Comparison of ENCODE assay signal across 9 mouse cellular contexts in genomic region chr5:72086518-72086917, GRCm38 (mm10).
DNase-seq lines count a peak whose midpoint lies in the region; ATAC-seq and TF ChIP-seq lines count a peak whose summit lies in the region.
"Had no signal": no experiment of that assay in that cellular context is flagged by ENCODE, and none has a peak within 500 bp of the region (broad histone marks: within the 10 kb centered on the region; RNA-seq: fewer than 3 reads in every experiment).

No protein-coding gene starts in this region.

- ATAC-seq in forebrain, embryonic 13.5 days = peak; percentile 33; the same call in 1 of the 2 replicates
- peak; percentile 41; the same call in 1 of the 2 replicates for ATAC-seq in neural tube, embryonic 12.5 days (ENCODE audit: low FRiP score, low read depth)
- no peak for ATAC-seq in neural tube, embryonic 15.5 days (ENCODE audit: low FRiP score)
- 0 out of 2 replicates have a peak, but pooled peaks have one; percentile 21 for ATAC-seq in hindbrain, postnatal 0 days
- ATAC-seq in stomach, embryonic 14.5 days (ENCODE audit: insufficient number of reproducible peaks, insufficient read depth, low FRiP score, low read depth) = peak; percentile 61; the same call in 1 of the 2 replicates
- no peak for ATAC-seq in cerebellum, adult (ENCODE audit: insufficient number of reproducible peaks, low FRiP score, low TSS enrichment)

- H3K27ac ChIP-seq in forebrain, embryonic 13.5 days = no peak overlapping the region
- H3K27ac ChIP-seq in forebrain, embryonic 10.5 days = no peak overlapping the region
- H3K27ac ChIP-seq in neural tube, embryonic 12.5 days = no peak overlapping the region
- no peak overlapping the region for H3K27ac ChIP-seq in neural tube, embryonic 15.5 days (replicated peaks)
- H3K27ac ChIP-seq in hindbrain, postnatal 0 days = no peak overlapping the region
- no peak overlapping the region for H3K27ac ChIP-seq in stomach, embryonic 14.5 days (ENCODE audit: low read length)
- H3K27ac ChIP-seq: lung, embryonic 15.5 days had no signal

- H3K4me1 ChIP-seq in forebrain, embryonic 13.5 days = no peaks in the 10 kb centered on the region
- H3K4me1 ChIP-seq in forebrain, embryonic 10.5 days = no peaks in the 10 kb centered on the region
- H3K4me1 ChIP-seq in neural tube, embryonic 12.5 days = no peaks in the 10 kb centered on the region
- H3K4me1 ChIP-seq in neural tube, embryonic 15.5 days = no peaks in the 10 kb centered on the region
- H3K4me1 ChIP-seq in hindbrain, postnatal 0 days (ENCODE audit: insufficient read depth, low read length) = no peaks in the 10 kb centered on the region
- no peaks in the 10 kb centered on the region for H3K4me1 ChIP-seq in stomach, embryonic 14.5 days (ENCODE audit: control insufficient read depth, insufficient read depth, low read length)
- H3K4me1 ChIP-seq: lung, embryonic 15.5 days had no signal

- no peaks in the 10 kb centered on the region for H3K27me3 ChIP-seq in forebrain, embryonic 13.5 days
- no peaks in the 10 kb centered on the region for H3K27me3 ChIP-seq in forebrain, embryonic 10.5 days (ENCODE audit: poor library complexity, severe bottlenecking)
- H3K27me3 ChIP-seq in neural tube, embryonic 12.5 days (replicated peaks) = no peaks in the 10 kb centered on the region
- no peaks in the 10 kb centered on the region for H3K27me3 ChIP-seq in neural tube, embryonic 15.5 days (replicated peaks)
- no peaks in the 10 kb centered on the region for H3K27me3 ChIP-seq in hindbrain, postnatal 0 days (ENCODE audit: insufficient read depth, low read length)
- no peaks in the 10 kb centered on the region for H3K27me3 ChIP-seq in stomach, embryonic 14.5 days (ENCODE audit: control insufficient read depth, insufficient read depth, low read length)
- H3K27me3 ChIP-seq: lung, embryonic 15.5 days had no signal

- 83% methylated on average over 1 of the region's 1 CpGs for WGBS in forebrain, embryonic 13.5 days
- WGBS in forebrain, embryonic 10.5 days = 71% methylated on average over 1 of the region's 1 CpGs
- 100% methylated on average over 1 of the region's 1 CpGs for WGBS in neural tube, embryonic 12.5 days
- WGBS in neural tube, embryonic 15.5 days = 95% methylated on average over 1 of the region's 1 CpGs
- 94% methylated on average over 1 of the region's 1 CpGs for WGBS in hindbrain, postnatal 0 days
- 75% methylated on average over 1 of the region's 1 CpGs for WGBS in stomach, embryonic 14.5 days

- H3K4me2 ChIP-seq in forebrain, embryonic 13.5 days = no peak overlapping the region
- no peak overlapping the region for H3K4me2 ChIP-seq in neural tube, embryonic 12.5 days (replicated peaks)
- no peak overlapping the region for H3K4me2 ChIP-seq in neural tube, embryonic 15.5 days
- H3K4me2 ChIP-seq in hindbrain, postnatal 0 days (ENCODE audit: low read depth, low read length) = no peak overlapping the region
- H3K4me2 ChIP-seq in stomach, embryonic 14.5 days (replicated peaks; ENCODE audit: low read depth, low read length) = no peak overlapping the region
- H3K4me2 ChIP-seq: lung, embryonic 15.5 days had no signal

- no peak overlapping the region for H3K9ac ChIP-seq in forebrain, embryonic 13.5 days
- H3K9ac ChIP-seq in neural tube, embryonic 12.5 days = no peak overlapping the region
- H3K9ac ChIP-seq in neural tube, embryonic 15.5 days (replicated peaks) = no peak overlapping the region
- no peak overlapping the region for H3K9ac ChIP-seq in hindbrain, postnatal 0 days (replicated peaks; ENCODE audit: low read length)
- no peak overlapping the region for H3K9ac ChIP-seq in stomach, embryonic 14.5 days (replicated peaks; ENCODE audit: low read depth, low read length)
- H3K9ac ChIP-seq: lung, embryonic 15.5 days had no signal

- H3K9me3 ChIP-seq in forebrain, embryonic 13.5 days (replicated peaks) = no peaks in the 10 kb centered on the region
- no peaks in the 10 kb centered on the region for H3K9me3 ChIP-seq in forebrain, embryonic 10.5 days
- H3K9me3 ChIP-seq in neural tube, embryonic 12.5 days = no peaks in the 10 kb centered on the region
- H3K9me3 ChIP-seq in neural tube, embryonic 15.5 days (replicated peaks) = no peaks in the 10 kb centered on the region
- H3K9me3 ChIP-seq in hindbrain, postnatal 0 days (ENCODE audit: low read length) = no peaks in the 10 kb centered on the region
- no peaks in the 10 kb centered on the region for H3K9me3 ChIP-seq in stomach, embryonic 14.5 days (ENCODE audit: control insufficient read depth, low read depth, low read length)
- H3K9me3 ChIP-seq: lung, embryonic 15.5 days had no signal

- no peaks in the 10 kb centered on the region for H3K36me3 ChIP-seq in forebrain, embryonic 13.5 days (ENCODE audit: poor library complexity, severe bottlenecking)
- no peaks in the 10 kb centered on the region for H3K36me3 ChIP-seq in forebrain, embryonic 10.5 days (replicated peaks)
- H3K36me3 ChIP-seq in neural tube, embryonic 12.5 days = no peaks in the 10 kb centered on the region
- H3K36me3 ChIP-seq in neural tube, embryonic 15.5 days = no peaks in the 10 kb centered on the region
- no peaks in the 10 kb centered on the region for H3K36me3 ChIP-seq in hindbrain, postnatal 0 days (ENCODE audit: insufficient read depth, low read length)
- no peaks in the 10 kb centered on the region for H3K36me3 ChIP-seq in stomach, embryonic 14.5 days (ENCODE audit: control insufficient read depth, insufficient read depth, low read length)
- H3K36me3 ChIP-seq: lung, embryonic 15.5 days had no signal

- no peak for DNase-seq in forebrain, embryonic 10.5 days (ENCODE audit: extremely low spot score, low spot score)
- no peak for DNase-seq in hindbrain, postnatal 0 days (ENCODE audit: low spot score)
- no peak for DNase-seq in lung, postnatal 4 days

- TF ChIP-seq CTCF in hindbrain, postnatal 0 days (IDR thresholded peaks at IDR 0.05; ENCODE audit: low read depth) = no peak

- H3K4me3 ChIP-seq in forebrain, embryonic 13.5 days = no peak overlapping the region
- H3K4me3 ChIP-seq in forebrain, embryonic 10.5 days = no peak overlapping the region
- no peak overlapping the region for H3K4me3 ChIP-seq in neural tube, embryonic 12.5 days
- H3K4me3 ChIP-seq in neural tube, embryonic 15.5 days (replicated peaks) = no peak overlapping the region
- no peak overlapping the region for H3K4me3 ChIP-seq in hindbrain, postnatal 0 days (ENCODE audit: low read length)
- no peak overlapping the region for H3K4me3 ChIP-seq in stomach, embryonic 14.5 days (ENCODE audit: low read depth, low read length)
- H3K4me3 ChIP-seq: lung, embryonic 15.5 days had no signal

Comparison
In these comparisons a context has a peak if more than half of its experiments do, and no peak if none do; other contexts are left out.
1. ATAC-seq: peak in forebrain, embryonic 13.5 days (single experiment), neural tube, embryonic 12.5 days (single experiment), hindbrain, postnatal 0 days (single experiment) and stomach, embryonic 14.5 days (single experiment); none in neural tube, embryonic 15.5 days (single experiment) and cerebellum, adult (single experiment).